Mouse (Mus musculus): ENCODE measurements around the gene Zfp446. TPM values are rescaled to one million over a fixed set of nuclear protein-coding genes. Genes with fewer than 3 reads are reported as not detected.

Gene Zfp446
- polyA plus RNA-seq, 1 experiment from 2014 or later, result 7.0 TPM

DNA sequence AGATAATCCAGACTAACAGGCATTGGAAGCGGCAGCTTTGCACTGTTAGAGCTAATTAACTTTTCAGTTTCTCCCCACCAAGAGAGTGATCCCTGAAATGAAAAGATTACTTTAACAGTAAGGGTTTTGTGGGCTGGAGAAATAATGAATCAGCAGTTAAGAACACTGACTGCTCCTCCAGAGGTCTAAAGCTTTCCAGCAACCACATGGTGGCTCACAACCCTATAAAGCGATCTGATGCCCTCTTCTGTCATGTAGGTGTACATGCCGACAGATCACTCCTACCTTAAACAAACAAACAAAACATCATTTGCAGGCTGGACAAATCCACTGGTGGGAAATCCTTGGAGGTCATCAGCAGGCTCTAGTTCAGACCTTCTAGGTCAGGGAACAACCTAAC lies 22.8 kb upstream of the Zfp446 start:
- DNase-seq (ENCODE audit: low spot score) (no peak), ATAC-seq (replicated peaks; ENCODE audit: low FRiP score) (peak; percentile 62)
- H3K36me3 ChIP-seq (ENCODE audit: control insufficient read depth, insufficient read depth, low read length), result no peaks in the 10 kb centered on the region
- H3K9me3 ChIP-seq (ENCODE audit: control insufficient read depth, low read length), result no peaks in the 10 kb centered on the region
- WGBS, result 40% methylated on average over 3 of the region's 3 CpGs
- H3K27ac ChIP-seq (ENCODE audit: low read depth, low read length), result peak overlapping the region; percentile 29; the same call in 1 of the 2 replicates
- H3K27me3 ChIP-seq (replicated peaks; ENCODE audit: control insufficient read depth, insufficient read depth, low read length), result no peaks in the 10 kb centered on the region
- 0 out of 2 replicates have a peak overlapping the region, but pooled peaks have one; percentile 31 for H3K9ac ChIP-seq (ENCODE audit: low read depth, low read length)
- H3K4me3 ChIP-seq (ENCODE audit: low read depth, low read length), result no peak overlapping the region
- 0 out of 2 replicates have a peak, but pooled peaks cover 5% of the 10 kb centered on the region for H3K4me1 ChIP-seq (replicated peaks; ENCODE audit: control insufficient read depth, insufficient read depth, low read length)
- no peak overlapping the region for H3K4me2 ChIP-seq

DNA sequence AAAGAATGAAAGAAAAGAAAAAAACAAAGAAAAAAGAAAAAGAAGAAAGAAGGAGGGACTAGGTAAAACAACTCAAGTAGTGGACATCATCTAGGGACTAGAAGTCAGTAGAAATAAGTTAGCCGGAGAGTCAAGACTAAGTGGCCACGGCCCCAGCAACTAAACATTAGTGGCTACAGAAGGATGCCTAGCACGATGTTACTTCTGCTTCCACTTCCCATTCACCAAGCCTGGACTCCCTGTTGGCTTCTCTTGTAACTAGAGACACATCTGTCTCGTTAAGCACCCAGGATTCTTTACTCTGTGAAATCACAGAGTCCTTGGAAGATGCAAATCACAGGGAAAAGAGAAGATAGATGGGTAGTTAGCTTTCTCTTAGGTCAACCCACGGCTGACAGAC lies 20.1 kb upstream of the Zfp446 start:
- Histone ChIP-seq H3K4me3 (ENCODE audit: low read depth, low read length) (no peak overlapping the region), H3K4me2 (no peak overlapping the region), H3K4me1 (replicated peaks; ENCODE audit: control insufficient read depth, insufficient read depth, low read length) (peaks cover 3% of the 10 kb centered on the region; the same call in 1 of the 2 replicates), H3K9me3 (ENCODE audit: control insufficient read depth, low read length) (no peaks in the 10 kb centered on the region), H3K36me3 (ENCODE audit: control insufficient read depth, insufficient read depth, low read length) (no peaks in the 10 kb centered on the region), H3K27me3 (replicated peaks; ENCODE audit: control insufficient read depth, insufficient read depth, low read length) (no peaks in the 10 kb centered on the region), H3K9ac (ENCODE audit: low read depth, low read length) (no peak overlapping the region), H3K27ac (ENCODE audit: low read depth, low read length) (no peak overlapping the region)
- ATAC-seq (replicated peaks; ENCODE audit: low FRiP score) (no peak), DNase-seq (ENCODE audit: low spot score) (no peak)
- WGBS, result 68% methylated on average over 5 of the region's 5 CpGs

- no peaks in the 10 kb centered on the region for H3K27me3 ChIP-seq (replicated peaks; ENCODE audit: control insufficient read depth, insufficient read depth, low read length)
- WGBS, result 74% methylated on average over 4 of the region's 4 CpGs
- ATAC-seq (replicated peaks; ENCODE audit: low FRiP score) (no peak), DNase-seq (ENCODE audit: low spot score) (no peak)
- no peak overlapping the region for H3K4me2 ChIP-seq
- no peak overlapping the region; the same call in 1 of the 2 replicates for H3K9ac ChIP-seq (ENCODE audit: low read depth, low read length)
- peaks cover 3% of the 10 kb centered on the region; the same call in 1 of the 2 replicates for H3K4me1 ChIP-seq (replicated peaks; ENCODE audit: control insufficient read depth, insufficient read depth, low read length)
- H3K9me3 ChIP-seq (ENCODE audit: control insufficient read depth, low read length), result no peaks in the 10 kb centered on the region
- H3K4me3 ChIP-seq (ENCODE audit: low read depth, low read length), result no peak overlapping the region
- no peak overlapping the region for H3K27ac ChIP-seq (ENCODE audit: low read depth, low read length)
- no peaks in the 10 kb centered on the region for H3K36me3 ChIP-seq (ENCODE audit: control insufficient read depth, insufficient read depth, low read length)
Measured at GRCm38 (mm10) chr7:12958948-12959347, 18.7 kb upstream of the Zfp446 start.

DNA sequence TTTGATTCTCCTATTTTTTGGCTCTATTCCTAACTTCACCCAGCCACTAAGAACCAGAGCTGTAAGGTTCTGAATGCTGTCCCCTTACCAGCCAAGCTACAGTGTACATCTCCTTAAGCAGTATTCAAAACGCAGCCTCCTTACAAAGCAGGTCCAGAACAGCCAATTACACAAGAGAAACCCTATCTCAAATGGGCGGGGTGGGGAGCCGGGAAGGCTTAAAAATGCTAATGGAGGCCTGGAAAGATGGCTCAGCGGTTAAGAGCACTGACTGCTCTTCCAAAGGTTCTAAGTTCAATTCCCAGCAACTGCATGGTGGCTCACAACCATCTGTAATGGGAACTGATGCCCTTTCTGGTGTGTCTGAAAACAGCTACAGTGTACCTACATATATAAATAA lies 17.9 kb upstream of the Zfp446 start:
- DNase-seq (ENCODE audit: low spot score) (no peak), ATAC-seq (replicated peaks; ENCODE audit: low FRiP score) (no peak)
- no peak overlapping the region for H3K4me2 ChIP-seq
- peaks cover 4% of the 10 kb centered on the region for H3K4me1 ChIP-seq (replicated peaks; ENCODE audit: control insufficient read depth, insufficient read depth, low read length)
- H3K27me3 ChIP-seq (replicated peaks; ENCODE audit: control insufficient read depth, insufficient read depth, low read length), result no peaks in the 10 kb centered on the region
- H3K27ac ChIP-seq (ENCODE audit: low read depth, low read length), result no peak overlapping the region
- H3K9me3 ChIP-seq (ENCODE audit: control insufficient read depth, low read length), result no peaks in the 10 kb centered on the region
- H3K9ac ChIP-seq (ENCODE audit: low read depth, low read length), result no peak overlapping the region
- WGBS, result 34% methylated on average over 4 of the region's 4 CpGs
- no peak overlapping the region for H3K4me3 ChIP-seq (ENCODE audit: low read depth, low read length)
- H3K36me3 ChIP-seq (ENCODE audit: control insufficient read depth, insufficient read depth, low read length), result no peaks in the 10 kb centered on the region

DNA sequence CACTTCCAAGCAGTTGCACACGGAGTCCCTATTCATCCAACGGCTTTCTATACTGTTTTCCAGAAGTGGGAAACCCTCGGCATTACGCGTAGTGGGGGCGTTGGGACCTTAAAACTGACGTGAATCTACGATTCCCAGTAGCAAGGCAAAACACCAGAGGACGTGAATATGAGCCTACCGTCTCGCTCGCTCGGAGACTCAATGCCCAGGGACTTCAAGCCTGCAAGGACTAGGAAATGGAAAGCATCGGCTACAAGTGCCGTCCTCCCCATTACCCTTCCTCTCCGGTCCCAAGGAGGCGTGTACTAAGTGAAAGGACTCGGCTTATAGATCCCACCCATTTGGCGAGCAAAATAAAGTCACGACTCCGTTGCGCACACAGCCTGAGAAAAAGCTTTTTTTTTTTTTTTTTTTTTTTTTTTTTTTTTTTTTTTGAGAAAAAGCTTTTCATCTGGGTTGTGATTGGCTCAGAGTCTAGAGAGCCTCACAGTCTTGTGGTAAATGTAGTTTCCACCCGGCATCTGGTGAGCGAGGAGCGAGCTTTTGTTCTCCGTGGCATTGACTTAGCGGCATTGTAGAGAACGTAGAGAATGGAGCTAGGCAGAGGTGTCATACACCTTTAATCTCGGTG lies 16.0 kb upstream of the Zfp446 start:
- 3% methylated on average over 29 of the region's 29 CpGs for WGBS

GRCm38 (mm10) chr7:12965678-12966091 lies 12.0 kb upstream of the Zfp446 start, which contains the start of gene Zfp324:
Gene Zfp324 (plus strand): TSS chr7:12965838.
- ATAC-seq (replicated peaks; ENCODE audit: low FRiP score) (peak; percentile 94), DNase-seq (ENCODE audit: low spot score) (peak; percentile 83)
- H3K4me2 ChIP-seq, result peak within 1 kb of the TSS; percentile 97
- no peaks in the 10 kb centered on the region for H3K27me3 ChIP-seq (replicated peaks; ENCODE audit: control insufficient read depth, insufficient read depth, low read length)
- peaks cover 11% of the 10 kb centered on the region for H3K4me1 ChIP-seq (replicated peaks; ENCODE audit: control insufficient read depth, insufficient read depth, low read length)
- H3K36me3 ChIP-seq (ENCODE audit: control insufficient read depth, insufficient read depth, low read length), result peaks cover 10% of the 10 kb centered on the region; the same call in 1 of the 2 replicates
- peak within 1 kb of the TSS; percentile 91 for H3K27ac ChIP-seq (ENCODE audit: low read depth, low read length)
- H3K9ac ChIP-seq (ENCODE audit: low read depth, low read length), result peak within 1 kb of the TSS; percentile 91
- H3K4me3 ChIP-seq (ENCODE audit: low read depth, low read length), result peak within 1 kb of the TSS; percentile 88
- WGBS, result under 1% methylated on average over 23 of the region's 23 CpGs
- no peaks in the 10 kb centered on the region for H3K9me3 ChIP-seq (ENCODE audit: control insufficient read depth, low read length)

More for the DNA sequence above, 16.0 kb upstream of the Zfp446 start:
- Histone ChIP-seq H3K4me2 (peak overlapping the region; percentile 76), H3K27ac (ENCODE audit: low read depth, low read length) (peak overlapping the region; percentile 56), H3K27me3 (replicated peaks; ENCODE audit: control insufficient read depth, insufficient read depth, low read length) (no peaks in the 10 kb centered on the region), H3K36me3 (ENCODE audit: control insufficient read depth, insufficient read depth, low read length) (no peaks in the 10 kb centered on the region), H3K4me3 (ENCODE audit: low read depth, low read length) (peak overlapping the region; percentile 62), H3K9me3 (ENCODE audit: control insufficient read depth, low read length) (no peaks in the 10 kb centered on the region), H3K4me1 (replicated peaks; ENCODE audit: control insufficient read depth, insufficient read depth, low read length) (peaks cover 11% of the 10 kb centered on the region), H3K9ac (ENCODE audit: low read depth, low read length) (peak overlapping the region; percentile 72)
- peak; percentile 35 for ATAC-seq (replicated peaks; ENCODE audit: low FRiP score)
- DNase-seq (ENCODE audit: low spot score), result peak; percentile 68

- ATAC-seq (replicated peaks; ENCODE audit: low FRiP score) (peak; percentile 81), DNase-seq (ENCODE audit: low spot score) (no peak)
- peak overlapping the region; percentile 91 for H3K27ac ChIP-seq (ENCODE audit: low read depth, low read length)
- no peaks in the 10 kb centered on the region for H3K9me3 ChIP-seq (ENCODE audit: control insufficient read depth, low read length)
- H3K36me3 ChIP-seq (ENCODE audit: control insufficient read depth, insufficient read depth, low read length), result peaks cover 15% of the 10 kb centered on the region
- H3K4me3 ChIP-seq (ENCODE audit: low read depth, low read length), result peak overlapping the region; percentile 88
- H3K4me1 ChIP-seq (replicated peaks; ENCODE audit: control insufficient read depth, insufficient read depth, low read length), result peaks cover 10% of the 10 kb centered on the region
- H3K27me3 ChIP-seq (replicated peaks; ENCODE audit: control insufficient read depth, insufficient read depth, low read length), result no peaks in the 10 kb centered on the region
- H3K9ac ChIP-seq (ENCODE audit: low read depth, low read length), result peak overlapping the region; percentile 91
- peak overlapping the region; percentile 97 for H3K4me2 ChIP-seq
- under 1% methylated on average over 29 of the region's 29 CpGs for WGBS
Measured at GRCm38 (mm10) chr7:12966104-12966845, 11.4 kb upstream of the Zfp446 start.

DNA sequence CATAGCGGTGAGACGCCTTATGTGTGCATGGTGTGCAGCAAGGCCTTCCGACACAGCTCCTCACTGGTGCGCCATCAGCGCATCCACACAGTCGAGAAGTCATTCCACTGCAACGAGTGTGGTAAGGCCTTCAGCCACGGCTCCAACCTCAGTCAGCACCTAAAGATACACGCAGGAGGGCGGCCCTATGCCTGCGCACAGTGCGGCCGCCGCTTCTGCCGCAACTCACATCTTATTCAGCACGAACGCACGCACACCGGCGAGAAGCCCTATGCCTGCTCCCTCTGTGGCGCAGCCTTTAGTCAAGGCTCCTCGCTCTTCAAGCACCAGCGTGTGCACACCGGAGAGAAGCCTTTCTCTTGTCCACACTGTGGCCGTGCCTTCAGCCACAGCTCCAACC lies 6.7 kb upstream of the Zfp446 start:
- H3K4me3 ChIP-seq (ENCODE audit: low read depth, low read length), result no peak overlapping the region
- peaks cover 20% of the 10 kb centered on the region for H3K36me3 ChIP-seq (ENCODE audit: control insufficient read depth, insufficient read depth, low read length)
- 93% methylated on average over 25 of the region's 25 CpGs for WGBS
- ATAC-seq (replicated peaks; ENCODE audit: low FRiP score), result no peak
- H3K9me3 ChIP-seq (ENCODE audit: control insufficient read depth, low read length), result no peaks in the 10 kb centered on the region
- DNase-seq (ENCODE audit: low spot score), result no peak
- no peak overlapping the region for H3K27ac ChIP-seq (ENCODE audit: low read depth, low read length)
- no peak overlapping the region for H3K9ac ChIP-seq (ENCODE audit: low read depth, low read length)
- no peaks in the 10 kb centered on the region for H3K27me3 ChIP-seq (replicated peaks; ENCODE audit: control insufficient read depth, insufficient read depth, low read length)
- no peak overlapping the region for H3K4me2 ChIP-seq
- no peaks in the 10 kb centered on the region; the same call in 1 of the 2 replicates for H3K4me1 ChIP-seq (replicated peaks; ENCODE audit: control insufficient read depth, insufficient read depth, low read length)

Data from liver, embryonic 11.5 days (tissue).